Mouse (Mus musculus) olfactory bulb, adult 2 months (tissue): ENCODE results near the gene Nup188. TPM values are rescaled to one million over a fixed set of nuclear protein-coding genes. Genes with fewer than 3 reads are reported as not detected.

Source experiments
- H3K27ac ChIP-seq: fragments of 200-500 bp; 2 replicates; pipeline ENCODE4 v1.5.1; 2012; ENCODE audit warnings: low read depth, low read length; ENCODE audit not compliant: insufficient read depth
- H3K4me1 ChIP-seq: fragments of 200-500 bp; 2 replicates; pipeline ENCODE4 v1.6.1; 2012; ENCODE audit warnings: low read length; ENCODE audit not compliant: control insufficient read depth, insufficient read depth
- H3K4me3 ChIP-seq: fragments of 200-500 bp; 2 replicates; pipeline ENCODE4 v1.5.1; 2012; ENCODE audit warnings: mild to moderate bottlenecking, low read depth, low read length, moderate library complexity; ENCODE audit not compliant: insufficient read depth
- CTCF ChIP-seq: fragments of 200-500 bp; IDR thresholded peaks from 2 replicates; pipeline ENCODE4 v1.5.1; 2012; ENCODE audit warnings: low read depth, mild to moderate bottlenecking, low read length, moderate library complexity; ENCODE audit not compliant: insufficient read depth
- POLR2A ChIP-seq: fragments of 200-500 bp; IDR thresholded peaks from 2 replicates; pipeline ENCODE4 v1.6.1; 2012; ENCODE audit warnings: mild to moderate bottlenecking, low read depth, low read length, moderate library complexity; ENCODE audit not compliant: insufficient read depth
- WGBS: fragments of 180-500 bp; shearing (Covaris S2); methylation state at CpG from one replicate; pipeline ENCODE4 v1.1.7; 2018; 5-methylcytosine and 5-hydroxymethylcytosine counted together
- polyA plus RNA-seq: library from polyadenylated mRNA; stranded (reverse); fragments of >200 nt; gene quantifications from 2 replicates; pipeline ENCODE4 v1.2.4, GENCODE M21; 2012; ENCODE audit warnings: low replicate concordance; ENCODE audit not compliant: missing spikeins, insufficient read depth, insufficient read length

The Nup188 gene
- polyA plus RNA-seq, 1 experiment: not detected

DNA sequence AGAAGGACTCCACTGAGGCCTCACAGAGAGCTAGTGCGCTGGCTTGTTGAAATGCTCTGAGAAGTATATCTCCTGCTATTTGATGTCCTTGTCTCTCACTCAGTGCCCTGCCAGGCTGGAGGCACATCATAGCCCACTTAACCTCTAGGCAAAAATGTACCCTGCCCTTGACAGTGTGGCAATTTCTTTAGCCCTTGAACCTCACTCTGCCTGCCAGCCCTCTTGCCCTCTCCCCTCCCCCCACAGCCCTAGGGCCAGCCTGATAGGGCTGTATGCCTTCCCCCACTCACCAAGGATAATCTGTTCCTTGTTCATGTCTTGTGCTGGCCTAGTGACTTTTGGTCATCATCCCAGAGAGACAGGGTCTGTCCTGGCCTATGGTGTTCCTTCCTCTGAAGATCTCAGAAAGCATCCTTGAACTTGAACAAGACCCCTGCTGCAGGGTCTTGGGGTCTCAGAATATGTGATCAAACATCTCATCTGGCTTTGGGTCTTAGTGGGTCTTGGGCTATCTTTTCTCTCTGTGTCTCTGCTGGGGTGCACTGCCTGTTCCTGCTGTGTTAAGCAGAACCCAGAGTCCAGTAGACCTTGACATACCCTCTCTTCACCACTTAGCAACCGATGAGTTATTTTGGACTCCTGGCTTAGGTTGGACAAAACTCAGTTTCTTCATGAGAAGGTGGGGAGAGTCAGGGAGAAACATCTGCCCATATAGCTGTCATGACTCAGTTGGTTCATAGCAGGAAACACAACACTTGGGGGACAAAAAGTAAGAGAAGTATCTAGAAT, 79.3 kb downstream of the Nup188 start:
- Histone ChIP-seq H3K4me3 (peak overlapping the region; percentile 64), H3K4me1 (peaks cover 18% of the 10 kb centered on the region), H3K27ac (no peak overlapping the region)
- WGBS: 72% methylated on average over 2 of the region's 2 CpGs
- TF ChIP-seq POLR2A (no peak), CTCF (no peak)

DNA sequence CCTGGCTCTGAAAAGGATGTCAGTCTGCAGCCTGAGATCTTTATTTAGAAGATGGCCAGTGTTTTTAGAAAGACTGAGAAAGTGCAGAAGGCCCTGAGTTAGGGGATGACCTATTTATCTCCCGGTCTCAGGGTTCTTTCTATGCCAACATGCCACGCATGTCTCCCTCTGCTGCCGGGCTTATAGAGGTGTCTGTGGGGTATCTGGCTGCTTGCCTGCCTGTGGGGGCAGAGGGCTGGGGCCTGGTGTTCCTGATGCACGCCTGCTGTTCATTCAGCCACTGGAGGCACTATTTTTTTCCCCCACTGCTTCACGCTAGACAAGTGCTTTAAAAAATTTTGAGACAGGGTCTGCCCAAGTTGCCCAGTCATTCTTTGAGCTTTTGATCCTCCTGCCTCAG, 80.0 kb downstream of the Nup188 start:
- H3K27ac ChIP-seq: no peak overlapping the region
- no peak for TF ChIP-seq POLR2A
- TF ChIP-seq CTCF: no peak
- no peak overlapping the region for H3K4me3 ChIP-seq
- peaks cover 18% of the 10 kb centered on the region for H3K4me1 ChIP-seq
- 24% methylated on average over 5 of the region's 5 CpGs for WGBS

DNA sequence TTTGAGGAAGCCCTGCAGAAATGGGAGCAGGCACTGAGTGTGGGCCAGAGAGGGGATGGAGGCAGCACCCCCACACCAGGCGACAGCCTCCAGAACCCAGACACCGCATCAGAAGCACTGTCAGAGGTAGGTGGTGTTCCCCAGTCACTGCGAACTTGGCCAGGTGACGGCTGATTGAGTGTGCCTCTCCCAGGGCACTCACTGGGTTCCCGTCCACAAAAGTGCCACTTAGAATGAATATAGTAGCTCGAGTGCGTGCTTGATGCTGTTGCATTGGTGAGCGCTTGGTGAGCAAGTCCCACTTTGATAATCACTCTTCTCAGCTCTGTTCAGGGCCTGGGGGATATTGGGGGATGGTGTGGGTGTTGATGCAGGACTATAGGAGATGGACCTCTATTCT, 85.3 kb downstream of the Nup188 start:
- WGBS: 96% methylated on average over 8 of the region's 8 CpGs
- H3K4me3 ChIP-seq: no peak overlapping the region
- H3K4me1 ChIP-seq: peaks cover 5% of the 10 kb centered on the region; the same call in 1 of the 2 replicates
- TF ChIP-seq POLR2A: no peak
- TF ChIP-seq CTCF: no peak
- no peak overlapping the region for H3K27ac ChIP-seq

DNA sequence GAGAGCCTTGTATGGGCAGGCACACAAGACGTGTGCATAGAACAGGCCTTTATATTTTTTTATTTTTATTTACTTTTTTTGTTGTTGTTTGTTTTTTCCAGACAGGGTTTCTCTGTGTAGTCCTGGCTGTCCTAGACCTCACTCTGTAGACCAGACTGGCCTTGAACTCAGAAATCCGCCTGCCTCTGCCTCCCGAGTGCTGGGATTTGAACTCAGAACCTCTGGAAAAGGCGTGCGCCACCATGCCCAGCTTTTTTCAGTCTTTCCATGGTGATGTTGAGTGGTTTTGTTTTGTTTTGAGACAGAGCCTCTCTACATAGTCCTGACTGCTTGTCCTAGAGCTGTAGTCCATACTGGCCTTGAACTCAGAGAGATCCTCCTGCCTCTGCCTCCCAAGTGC, 86.5 kb downstream of the Nup188 start:
- H3K4me1 ChIP-seq: no peaks in the 10 kb centered on the region

DNA sequence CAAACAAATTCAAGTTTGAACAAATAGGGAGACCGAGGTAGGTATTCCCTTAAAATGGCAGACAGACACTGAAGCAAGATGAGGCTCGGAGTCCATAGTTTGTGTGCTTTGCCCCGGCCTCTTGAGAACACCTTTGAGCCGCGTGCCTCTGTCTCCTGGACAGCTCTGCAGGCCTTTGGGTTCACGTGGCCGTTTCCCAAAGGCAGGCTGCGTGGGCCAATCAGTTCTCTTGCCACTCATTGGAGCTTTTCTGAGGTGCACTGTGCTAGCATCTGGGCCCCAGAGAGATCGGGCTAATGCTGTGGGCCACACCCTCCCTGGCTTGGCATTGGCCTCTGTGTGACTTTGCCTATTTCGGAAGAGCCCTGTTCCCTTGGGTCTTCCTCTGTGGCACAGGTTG, 89.7 kb downstream of the Nup188 start:
- no peak overlapping the region for H3K4me3 ChIP-seq
- H3K4me1 ChIP-seq: no peaks in the 10 kb centered on the region
- 91% methylated on average over 10 of the region's 10 CpGs for WGBS
- no peak overlapping the region for H3K27ac ChIP-seq
- no peak for TF ChIP-seq CTCF
- no peak for TF ChIP-seq POLR2A

More for the DNA sequence above, 86.5 kb downstream of the Nup188 start:
- H3K27ac ChIP-seq: no peak overlapping the region
- TF ChIP-seq POLR2A (no peak), CTCF (no peak)
- 97% methylated on average over 5 of the region's 5 CpGs for WGBS
- no peak overlapping the region for H3K4me3 ChIP-seq

DNA sequence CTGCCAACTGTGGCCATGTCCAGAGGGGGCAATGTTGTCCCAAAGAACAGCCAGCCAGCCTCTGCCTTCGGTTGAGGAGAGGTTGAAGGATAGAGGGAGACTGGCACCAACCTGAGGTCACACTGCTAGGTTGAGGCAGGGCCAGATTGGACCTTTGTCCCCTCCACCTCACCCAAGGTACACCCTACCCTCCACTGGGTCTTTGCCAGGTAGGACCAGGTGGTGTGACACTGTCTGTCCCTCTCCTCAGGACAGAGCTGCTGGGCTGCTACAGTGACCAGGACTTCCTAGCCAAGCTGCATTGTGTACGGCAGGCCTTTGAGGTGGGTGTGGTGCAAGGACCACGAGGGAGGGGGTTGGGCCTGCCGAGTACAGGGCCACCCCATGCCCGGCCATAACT, 91.5 kb downstream of the Nup188 start:
- TF ChIP-seq CTCF: no peak
- no peak for TF ChIP-seq POLR2A
- Histone ChIP-seq H3K4me1 (no peaks in the 10 kb centered on the region), H3K27ac (no peak overlapping the region), H3K4me3 (no peak overlapping the region)
- WGBS: 78% methylated on average over 5 of the region's 5 CpGs

DNA sequence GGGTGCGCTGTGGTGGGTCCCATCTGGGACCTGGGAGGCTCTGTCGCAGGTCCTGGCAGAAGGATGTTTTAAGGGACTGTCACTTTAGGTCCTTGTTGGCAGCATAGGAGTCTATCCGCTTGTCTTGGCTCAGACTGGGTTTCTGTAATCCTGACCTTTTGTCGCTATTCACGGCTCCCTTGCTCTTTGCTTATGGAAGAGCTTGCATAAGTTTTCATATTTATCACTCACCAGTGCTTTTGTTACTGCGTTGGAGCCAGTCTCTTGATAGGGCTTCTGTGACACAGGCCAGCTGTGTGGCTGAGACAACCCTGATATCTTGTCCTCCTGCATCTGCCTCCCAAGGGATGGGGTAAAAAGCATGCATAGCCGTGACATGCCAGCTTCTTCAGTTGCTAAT, 93.1 kb downstream of the Nup188 start:
- 88% methylated on average over 7 of the region's 7 CpGs for WGBS

DNA sequence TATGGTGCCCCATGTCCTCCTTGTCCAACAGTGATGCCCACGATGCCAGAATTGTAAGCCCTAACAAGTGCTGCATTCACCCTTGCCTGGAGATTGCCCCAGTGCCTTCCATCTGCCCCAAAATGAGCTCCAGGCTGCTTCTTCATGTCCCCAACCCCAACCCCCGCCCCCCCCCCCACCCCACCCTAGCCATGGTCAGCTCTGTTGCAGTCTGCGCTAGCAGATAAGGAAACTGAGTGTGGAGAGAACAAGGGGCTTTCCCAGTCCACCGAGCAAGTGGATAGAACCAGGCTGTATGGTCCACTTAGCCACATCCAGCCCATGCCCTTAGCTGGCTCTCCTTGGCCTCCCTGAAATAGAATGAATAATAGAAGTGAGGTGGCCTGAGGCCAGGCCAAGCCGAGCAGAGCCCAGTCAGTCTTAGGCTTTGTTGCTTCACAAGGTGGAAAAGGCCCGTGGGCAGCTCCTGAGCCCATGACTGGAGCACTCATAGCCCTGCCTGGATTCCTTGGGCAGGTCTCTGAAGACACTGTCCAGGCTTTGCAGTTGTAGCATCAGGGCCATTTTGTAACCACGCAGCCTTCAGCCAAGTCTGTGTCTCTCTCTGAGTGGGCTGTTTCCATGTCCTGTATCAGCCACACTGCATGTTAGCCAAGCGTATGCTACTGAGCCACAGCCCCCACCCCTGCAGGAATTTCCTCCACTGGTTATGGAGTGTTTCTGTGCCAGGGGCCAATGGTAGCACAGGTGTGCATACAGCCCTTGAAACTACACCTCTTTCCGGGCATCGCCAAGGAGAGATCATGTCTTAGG, 94.6 kb downstream of the Nup188 start:
- WGBS: 85% methylated on average over 10 of the region's 10 CpGs
- TF ChIP-seq POLR2A (no peak), CTCF (no peak)
- H3K4me3 ChIP-seq: no peak overlapping the region
- H3K4me1 ChIP-seq: peaks cover 16% of the 10 kb centered on the region
- H3K27ac ChIP-seq: no peak overlapping the region

More for the DNA sequence above, 93.1 kb downstream of the Nup188 start:
- H3K4me3 ChIP-seq: no peak overlapping the region
- TF ChIP-seq POLR2A (no peak), CTCF (no peak)
- peaks cover 3% of the 10 kb centered on the region; the same call in 1 of the 2 replicates for H3K4me1 ChIP-seq
- no peak overlapping the region for H3K27ac ChIP-seq

DNA sequence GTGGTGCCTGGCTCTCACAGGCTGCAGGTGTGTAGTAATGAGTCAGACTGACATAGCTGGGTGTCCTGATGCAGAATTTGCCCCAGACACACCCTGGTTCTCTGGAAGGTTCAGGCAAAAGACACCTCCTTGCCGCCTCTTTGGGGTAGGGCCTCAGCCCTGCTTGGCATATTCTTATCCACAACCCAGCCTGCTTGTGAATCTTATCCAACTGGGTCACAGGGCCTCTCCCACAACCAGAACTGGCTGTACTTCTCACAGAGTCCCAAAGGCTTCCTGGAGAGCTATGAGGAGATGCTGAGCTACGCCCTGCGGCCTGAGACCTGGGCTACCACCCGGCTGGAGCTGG, 95.2 kb downstream of the Nup188 start:
- 93% methylated on average over 4 of the region's 4 CpGs for WGBS
- peaks cover 16% of the 10 kb centered on the region for H3K4me1 ChIP-seq
- no peak for TF ChIP-seq CTCF
- TF ChIP-seq POLR2A: no peak
- H3K4me3 ChIP-seq: no peak overlapping the region
- no peak overlapping the region for H3K27ac ChIP-seq
